Mouse (Mus musculus): ENCODE measurements at regions not wholly inside any gene's neighbourhood (a gene's known extent, or its start where the extent isn't known, plus 50 kb on each side); places are given as distances from the start of the nearest gene placed in this dataset.

- no peak for DNase-seq (ENCODE audit: low spot score)
These were observed 174.2 kb downstream of the Mroh4 start for GRCm38 (mm10) chr15:74461935-74462334.

- DNase-seq (ENCODE audit: low spot score): no peak
These were observed 176.7 kb downstream of the Mroh4 start for GRCm38 (mm10) chr15:74459345-74459975.

GRCm38 (mm10) chr15:74458940-74459339 lies 177.2 kb downstream of the Mroh4 start:
- no peak for DNase-seq (ENCODE audit: low spot score)

GRCm38 (mm10) chr15:74457965-74458364 lies 178.2 kb downstream of the Mroh4 start:
- DNase-seq (ENCODE audit: low spot score): no peak

GRCm38 (mm10) chr15:74456675-74457040 lies 179.5 kb downstream of the Mroh4 start:
- peak; percentile 5 for DNase-seq (ENCODE audit: low spot score)

- DNase-seq (ENCODE audit: low spot score): peak; percentile 47
These were observed 180.1 kb downstream of the Mroh4 start for GRCm38 (mm10) chr15:74455921-74456674.

GRCm38 (mm10) chr15:74454543-74454942 lies 181.6 kb downstream of the Mroh4 start:
- no peak for DNase-seq (ENCODE audit: low spot score)

- DNase-seq (ENCODE audit: low spot score): no peak
These were observed 182.3 kb downstream of the Mroh4 start for GRCm38 (mm10) chr15:74453810-74454209.

GRCm38 (mm10) chr15:74452426-74452825 lies 183.7 kb downstream of the Mroh4 start:
- no peak for DNase-seq (ENCODE audit: low spot score)

GRCm38 (mm10) chr15:74441889-74442288 lies 194.3 kb downstream of the Mroh4 start:
- no peak for DNase-seq (ENCODE audit: low spot score)

GRCm38 (mm10) chr15:74426989-74427388 lies 209.2 kb downstream of the Mroh4 start:
- no peak for DNase-seq (ENCODE audit: low spot score)

- no peak for DNase-seq (ENCODE audit: low spot score)
These were observed 213.2 kb downstream of the Mroh4 start for GRCm38 (mm10) chr15:74423001-74423400.

GRCm38 (mm10) chr15:74420550-74420949 lies 215.6 kb downstream of the Mroh4 start:
- DNase-seq (ENCODE audit: low spot score): peak; percentile 4

- DNase-seq (ENCODE audit: low spot score): no peak
These were observed 217.5 kb downstream of the Mroh4 start for GRCm38 (mm10) chr15:74418635-74419034.

- no peak for DNase-seq (ENCODE audit: low spot score)
These were observed 222.9 kb downstream of the Mroh4 start for GRCm38 (mm10) chr15:74413217-74413616.

GRCm38 (mm10) chr15:74412261-74412660 lies 223.9 kb downstream of the Mroh4 start:
- DNase-seq (ENCODE audit: low spot score): no peak

- peak; percentile 6 for DNase-seq (ENCODE audit: low spot score)
These were observed 225.1 kb downstream of the Mroh4 start for GRCm38 (mm10) chr15:74411097-74411496.

- DNase-seq (ENCODE audit: low spot score): no peak
These were observed 231.3 kb downstream of the Mroh4 start for GRCm38 (mm10) chr15:74404866-74405265.

- no peak for DNase-seq (ENCODE audit: low spot score)
These were observed 234.9 kb downstream of the Mroh4 start for GRCm38 (mm10) chr15:74401275-74401674.

GRCm38 (mm10) chr15:74396029-74396428 lies 240.1 kb downstream of the Mroh4 start:
- DNase-seq (ENCODE audit: low spot score): no peak

- no peak for DNase-seq (ENCODE audit: low spot score)
These were observed 248.6 kb downstream of the Mroh4 start for GRCm38 (mm10) chr15:74387533-74387932.

- DNase-seq (ENCODE audit: low spot score): peak; percentile 4
These were observed 253.6 kb downstream of the Mroh4 start for GRCm38 (mm10) chr15:74382556-74382955.

- no peak for DNase-seq (ENCODE audit: low spot score)
These were observed 256.8 kb downstream of the Mroh4 start for GRCm38 (mm10) chr15:74379366-74379765.

Data from heart, adult 8-10 months (tissue).